Mouse (Mus musculus) ES-E14 (cell line): ENCODE measurements around the gene Gna12.

ENCODE experiments used
- CHD2 ChIP-seq: IDR thresholded peaks from 2 replicates; pipeline ENCODE4 v1.6.1; 2014; ENCODE audit warnings: mild to moderate bottlenecking, low read depth, low read length, inconsistent platforms
- HCFC1 ChIP-seq: IDR thresholded peaks from 2 replicates; pipeline ENCODE4 v1.6.1; 2012; ENCODE audit warnings: low read length, inconsistent platforms, borderline replicate concordance; ENCODE audit not compliant: insufficient read depth
- MAFK ChIP-seq: IDR thresholded peaks from 2 replicates; pipeline ENCODE4 v1.6.1; 2014; ENCODE audit warnings: mild to moderate bottlenecking, low read depth, low read length, inconsistent platforms; ENCODE audit not compliant: insufficient read depth
- ZC3H11A ChIP-seq: IDR thresholded peaks from 2 replicates; pipeline ENCODE4 v1.6.1; 2012; ENCODE audit warnings: low read depth, mild to moderate bottlenecking, inconsistent platforms, low read length, borderline replicate concordance
- ZNF384 ChIP-seq: IDR thresholded peaks from 2 replicates; pipeline ENCODE4 v1.6.1; 2012; ENCODE audit warnings: low read depth, low read length, inconsistent platforms

- TF ChIP-seq ZC3H11A (no peak), ZNF384 (no peak), CHD2 (no peak), MAFK (no peak), HCFC1 (no peak)
Observed at GRCm38 (mm10) chr5:140739813-140740212, 90.4 kb downstream of the Gna12 start.
